Mouse (Mus musculus) bone marrow macrophage, adult 2 months (primary cell): ENCODE data around the gene Uckl1.

Experiments used
- CTCF ChIP-seq: IDR thresholded peaks from 2 replicates; pipeline ENCODE4 v1.5.1; 2012; ENCODE audit warnings: low read depth, mild to moderate bottlenecking, low read length, moderate library complexity
- POLR2A ChIP-seq: IDR thresholded peaks from 2 replicates; pipeline ENCODE4 v1.6.1; 2012; ENCODE audit warnings: mild to moderate bottlenecking, low read depth, low read length, borderline replicate concordance

DNA sequence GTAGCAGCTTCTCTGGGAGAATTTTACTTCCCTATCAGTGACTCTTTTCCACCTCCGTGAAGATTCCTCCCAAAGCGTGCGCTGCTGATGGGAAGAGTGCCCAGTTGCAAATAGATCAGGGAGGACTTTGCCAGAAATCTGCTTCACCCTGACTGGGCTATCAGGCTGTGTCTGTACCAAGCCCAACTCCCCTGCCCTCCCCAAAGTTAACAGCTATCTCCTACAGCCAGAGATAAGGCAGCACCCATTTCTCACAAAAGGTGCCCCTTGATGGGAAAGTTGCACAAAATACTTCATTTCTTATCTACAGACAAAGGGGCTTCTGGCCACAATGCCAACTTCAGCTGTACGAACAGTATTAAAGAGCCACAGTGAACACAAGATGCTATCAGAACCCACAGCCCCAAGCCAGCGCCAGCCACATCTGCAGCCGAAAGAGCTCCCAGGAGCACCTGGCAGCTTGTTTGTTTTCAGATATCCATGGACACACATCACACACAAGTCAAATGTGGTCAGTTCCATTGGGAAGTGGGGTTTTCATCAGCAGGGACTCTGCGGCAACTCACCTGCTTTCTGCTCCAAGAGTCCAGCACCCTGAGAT lies 6.6 kb downstream of the Uckl1 start:
- TF ChIP-seq POLR2A: no peak
- no peak for TF ChIP-seq CTCF
